Comparison of ENCODE assay signal across 10 mouse cellular contexts in genomic region chr11:75537491-75538183, GRCm38 (mm10). TPM values are rescaled to one million over a fixed set of nuclear protein-coding genes. Genes with fewer than 3 reads are reported as not detected.
A peak's percentile ranks its signal among the peaks of the same experiment; 100 is the strongest.
DNase-seq lines count a peak whose midpoint lies in the region; ATAC-seq lines count a peak whose summit lies in the region.
"Had no signal": no experiment of that assay in that cellular context is flagged by ENCODE, and none has a peak within 500 bp of the region (broad histone marks: within the 10 kb centered on the region; RNA-seq: fewer than 3 reads in every experiment).

No protein-coding gene starts in this region.

- peaks cover 23% of the 10 kb centered on the region for H3K4me1 ChIP-seq in kidney, embryonic 14.5 days (ENCODE audit: control insufficient read depth, insufficient read depth, low read length)
- peaks cover 49% of the 10 kb centered on the region for H3K4me1 ChIP-seq in brown adipose tissue, adult 24 weeks (ENCODE audit: control insufficient read depth, insufficient read depth, insufficient read length, low read length)
- H3K4me1 ChIP-seq in hindbrain, embryonic 11.5 days (replicated peaks; ENCODE audit: control insufficient read depth, insufficient read depth, low read length): peaks cover 3% of the 10 kb centered on the region
- peaks cover 14% of the 10 kb centered on the region for H3K4me1 ChIP-seq in liver, embryonic 16.5 days (ENCODE audit: control insufficient read depth, low read depth, low read length)

- no peak for DNase-seq in kidney, adult 9 months
- DNase-seq in hindbrain, embryonic 11.5 days (ENCODE audit: low spot score): no peak
- peak; percentile 77 for DNase-seq in thymus, postnatal 14 days
- no peak for DNase-seq in layer of hippocampus, postnatal 14 days (ENCODE audit: low spot score in 2 of 2)

- peak; percentile 39 for ATAC-seq in kidney, embryonic 14.5 days (ENCODE audit: low FRiP score, low TSS enrichment)
- no peak for ATAC-seq in hindbrain, embryonic 11.5 days (ENCODE audit: low FRiP score)
- ATAC-seq in liver, embryonic 16.5 days (ENCODE audit: low read depth): peak; percentile 32; the same call in 1 of the 2 replicates
- no peak for ATAC-seq in megakaryocyte-erythroid progenitor cell, adult 5-6 weeks (replicated peaks; ENCODE audit: low FRiP score, low TSS enrichment, poor library complexity, severe bottlenecking)
- ATAC-seq: Patski had no signal

- H3K36me3 ChIP-seq in kidney, embryonic 14.5 days (ENCODE audit: control insufficient read depth, insufficient read depth, low read length): no peaks in the 10 kb centered on the region
- no peaks in the 10 kb centered on the region for H3K36me3 ChIP-seq in hindbrain, embryonic 11.5 days (ENCODE audit: control insufficient read depth, insufficient read depth, low read length)
- no peaks in the 10 kb centered on the region for H3K36me3 ChIP-seq in liver, embryonic 16.5 days (ENCODE audit: control insufficient read depth, insufficient read depth)

- no peaks in the 10 kb centered on the region for H3K27me3 ChIP-seq in kidney, embryonic 14.5 days (ENCODE audit: control insufficient read depth, insufficient read depth, low read length)
- H3K27me3 ChIP-seq in hindbrain, embryonic 11.5 days (ENCODE audit: control insufficient read depth, insufficient read depth, low read length): no peaks in the 10 kb centered on the region
- H3K27me3 ChIP-seq in liver, embryonic 16.5 days (ENCODE audit: control insufficient read depth, insufficient read depth, low read depth, low read length): peaks cover 5% of the 10 kb centered on the region
- H3K27me3 ChIP-seq: Patski had no signal

- H3K4me3 ChIP-seq in kidney, embryonic 14.5 days (ENCODE audit: low read length): no peak overlapping the region
- no peak overlapping the region for H3K4me3 ChIP-seq in brown adipose tissue, adult 24 weeks (ENCODE audit: insufficient read depth, low read depth, low read length)
- no peak overlapping the region for H3K4me3 ChIP-seq in hindbrain, embryonic 11.5 days (ENCODE audit: low read depth, low read length)
- no peak overlapping the region for H3K4me3 ChIP-seq in liver, embryonic 16.5 days (ENCODE audit: low read depth, low read length)

- WGBS in kidney, embryonic 14.5 days: 54% methylated on average over 11 of the region's 11 CpGs
- 45% methylated on average over 11 of the region's 11 CpGs for WGBS in hindbrain, embryonic 11.5 days
- 53% methylated on average over 11 of the region's 11 CpGs for WGBS in liver, embryonic 16.5 days (ENCODE audit: insufficient replicate concordance)

- peak overlapping the region; percentile 62; the same call in 1 of the 2 replicates for H3K27ac ChIP-seq in kidney, embryonic 14.5 days (ENCODE audit: low read depth, low read length)
- H3K27ac ChIP-seq in brown adipose tissue, adult 24 weeks (replicated peaks; ENCODE audit: low read depth, low read length): peak overlapping the region; percentile 88
- H3K27ac ChIP-seq in hindbrain, embryonic 11.5 days (ENCODE audit: low read depth, low read length): 0 out of 2 replicates have a peak overlapping the region, but pooled peaks have one; percentile 5
- H3K27ac ChIP-seq in liver, embryonic 16.5 days (ENCODE audit: low read length): no peak overlapping the region

- H3K9ac ChIP-seq in kidney, embryonic 14.5 days (ENCODE audit: low read depth, low read length): no peak overlapping the region
- H3K9ac ChIP-seq in hindbrain, embryonic 11.5 days (ENCODE audit: low read depth, low read length): no peak overlapping the region
- H3K9ac ChIP-seq in liver, embryonic 16.5 days (ENCODE audit: low read depth, low read length): no peak overlapping the region

- H3K9me3 ChIP-seq in kidney, embryonic 14.5 days (ENCODE audit: control insufficient read depth, low read length): no peaks in the 10 kb centered on the region
- no peaks in the 10 kb centered on the region for H3K9me3 ChIP-seq in hindbrain, embryonic 11.5 days (ENCODE audit: control insufficient read depth, low read length)
- no peaks in the 10 kb centered on the region for H3K9me3 ChIP-seq in liver, embryonic 16.5 days (replicated peaks; ENCODE audit: control insufficient read depth, low read length)

- H3K4me2 ChIP-seq in kidney, embryonic 14.5 days (replicated peaks; ENCODE audit: low read depth, low read length): no peak overlapping the region
- H3K4me2 ChIP-seq in hindbrain, embryonic 11.5 days (replicated peaks; ENCODE audit: low read depth, low read length): no peak overlapping the region
- no peak overlapping the region for H3K4me2 ChIP-seq in liver, embryonic 16.5 days (ENCODE audit: low read depth, low read length)

RNA-seq across cellular contexts. Expression of gene Slc43a2, which starts 6.1 kb away (rescaled TPM):
- 3.5 and 6.0 TPM in 2 replicates for polyA plus RNA-seq in kidney, embryonic 14.5 days (2014; fragmentation: Nextera tagmentation; extraction: Ambion mirVana)
- polyA plus RNA-seq in brown adipose tissue, adult 24 weeks (2012; ENCODE audit: insufficient read depth, insufficient read length, missing spikeins): 13.4 and 14.5 TPM in 2 replicates
- polyA plus RNA-seq in hindbrain, embryonic 11.5 days (2014; fragmentation: Nextera tagmentation; extraction: Ambion mirVana): 5.5 and 5.9 TPM in 2 replicates
- polyA plus RNA-seq in liver, embryonic 16.5 days (2015; fragmentation: Nextera tagmentation; extraction: Ambion mirVana): 4.4 and 4.5 TPM in 2 replicates
- 1.2 and 2.2 TPM in 2 replicates for total RNA-seq in megakaryocyte-erythroid progenitor cell, adult 5-6 weeks (2014; fragmentation: Nextera tagmentation)
- 1.9 and 2.9 TPM in 2 replicates for total RNA-seq in megakaryocyte-erythroid progenitor cell, adult 5-6 weeks (2017)
- 10 to 100 TPM; 40.5 to 44.7 TPM for total RNA-seq in layer of hippocampus, postnatal 14 days (2021)

RNA-seq across cellular contexts. Expression of gene Scarf1, which starts 24.3 kb away (rescaled TPM):
- 10.0 TPM in 2 replicates for polyA plus RNA-seq in kidney, embryonic 14.5 days (2014; fragmentation: Nextera tagmentation; extraction: Ambion mirVana)
- 3.4 and 5.3 TPM in 2 replicates for polyA plus RNA-seq in brown adipose tissue, adult 24 weeks (2012; ENCODE audit: insufficient read depth, insufficient read length, missing spikeins)
- polyA plus RNA-seq in hindbrain, embryonic 11.5 days (2014; fragmentation: Nextera tagmentation; extraction: Ambion mirVana): 3.4 and 4.0 TPM in 2 replicates
- polyA plus RNA-seq in liver, embryonic 16.5 days (2015; fragmentation: Nextera tagmentation; extraction: Ambion mirVana): 2.5 and 3.4 TPM in 2 replicates
- total RNA-seq in megakaryocyte-erythroid progenitor cell, adult 5-6 weeks (2014; fragmentation: Nextera tagmentation): 1.0 TPM in 1 of 2 replicates, not detected in the other
- 0.65 TPM in 1 of 2 replicates, not detected in the other for total RNA-seq in megakaryocyte-erythroid progenitor cell, adult 5-6 weeks (2017)
- total RNA-seq in layer of hippocampus, postnatal 14 days (2021): 1 to 10 TPM; 2.9 to 3.3 TPM

RNA-seq across cellular contexts. Expression of gene Rilp, which starts 27.7 kb away (rescaled TPM):
- polyA plus RNA-seq in kidney, embryonic 14.5 days (2014; fragmentation: Nextera tagmentation; extraction: Ambion mirVana): 0.51 and 0.97 TPM in 2 replicates
- 42.3 and 47.1 TPM in 2 replicates for polyA plus RNA-seq in brown adipose tissue, adult 24 weeks (2012; ENCODE audit: insufficient read depth, insufficient read length, missing spikeins)
- 0.63 and 0.66 TPM in 2 replicates for polyA plus RNA-seq in hindbrain, embryonic 11.5 days (2014; fragmentation: Nextera tagmentation; extraction: Ambion mirVana)
- polyA plus RNA-seq in liver, embryonic 16.5 days (2015; fragmentation: Nextera tagmentation; extraction: Ambion mirVana): 3.8 and 4.7 TPM in 2 replicates
- 1.5 TPM in 1 of 2 replicates, not detected in the other for total RNA-seq in megakaryocyte-erythroid progenitor cell, adult 5-6 weeks (2014; fragmentation: Nextera tagmentation)
- total RNA-seq in megakaryocyte-erythroid progenitor cell, adult 5-6 weeks (2017): 0.72 TPM in 1 of 2 replicates, not detected in the other
- 1 to 10 TPM; 3.7 to 5.0 TPM for total RNA-seq in layer of hippocampus, postnatal 14 days (2021)
- total RNA-seq: hematopoietic stem cell, adult 5-6 weeks had no signal

RNA-seq across cellular contexts. Expression of gene Pitpna, which starts 50.3 kb away (rescaled TPM):
- polyA plus RNA-seq in kidney, embryonic 14.5 days (2014; fragmentation: Nextera tagmentation; extraction: Ambion mirVana): 78.2 and 99.5 TPM in 2 replicates
- 75.9 and 86.5 TPM in 2 replicates for polyA plus RNA-seq in brown adipose tissue, adult 24 weeks (2012; ENCODE audit: insufficient read depth, insufficient read length, missing spikeins)
- polyA plus RNA-seq in hindbrain, embryonic 11.5 days (2014; fragmentation: Nextera tagmentation; extraction: Ambion mirVana): 96.2 and 99.5 TPM in 2 replicates
- polyA plus RNA-seq in liver, embryonic 16.5 days (2015; fragmentation: Nextera tagmentation; extraction: Ambion mirVana): 23.8 and 25.4 TPM in 2 replicates
- total RNA-seq in megakaryocyte-erythroid progenitor cell, adult 5-6 weeks (2014; fragmentation: Nextera tagmentation): 69.0 and 96.5 TPM in 2 replicates
- 46.2 and 58.2 TPM in 2 replicates for total RNA-seq in megakaryocyte-erythroid progenitor cell, adult 5-6 weeks (2017)
- 100 to 1,000 TPM; 312 to 321 TPM for total RNA-seq in layer of hippocampus, postnatal 14 days (2021)

RNA-seq across cellular contexts. Expression of gene Prpf8, which starts 51.0 kb away (rescaled TPM):
- polyA plus RNA-seq in kidney, embryonic 14.5 days (2014; fragmentation: Nextera tagmentation; extraction: Ambion mirVana): 56.4 and 103 TPM in 2 replicates
- polyA plus RNA-seq in brown adipose tissue, adult 24 weeks (2012; ENCODE audit: insufficient read depth, insufficient read length, missing spikeins): 57.2 and 61.0 TPM in 2 replicates
- polyA plus RNA-seq in hindbrain, embryonic 11.5 days (2014; fragmentation: Nextera tagmentation; extraction: Ambion mirVana): 86.6 and 89.6 TPM in 2 replicates
- 24.1 and 25.3 TPM in 2 replicates for polyA plus RNA-seq in liver, embryonic 16.5 days (2015; fragmentation: Nextera tagmentation; extraction: Ambion mirVana)
- 160 and 198 TPM in 2 replicates for total RNA-seq in megakaryocyte-erythroid progenitor cell, adult 5-6 weeks (2014; fragmentation: Nextera tagmentation)
- 118 and 144 TPM in 2 replicates for total RNA-seq in megakaryocyte-erythroid progenitor cell, adult 5-6 weeks (2017)
- 100 to 1,000 TPM; 111 to 113 TPM for total RNA-seq in layer of hippocampus, postnatal 14 days (2021)

Comparison
In these comparisons a context has a peak if more than half of its experiments do, and no peak if none do; other contexts are left out.
1. ATAC-seq: peak in kidney, embryonic 14.5 days (single experiment) and liver, embryonic 16.5 days (single experiment); none in hindbrain, embryonic 11.5 days (single experiment) and megakaryocyte-erythroid progenitor cell, adult 5-6 weeks (single experiment).